Mouse (Mus musculus) MEL (cell line): ENCODE data around the gene Adamtsl1.

Experiments
- CHD2 ChIP-seq: IDR thresholded peaks from 2 replicates; pipeline ENCODE4 v1.6.1; 2011; ENCODE audit warnings: low read length, improper control_type of control experiment
- EP300 ChIP-seq, 2 experiments: IDR thresholded peaks; 2 replicates each; pipeline ENCODE4 v1.6.1; 2011; ENCODE audit warnings: improper control_type of control experiment in 2 of 2, low read length in 2 of 2, low read depth in 1 of 2, mild to moderate bottlenecking in 1 of 2
- HCFC1 ChIP-seq: IDR thresholded peaks from 2 replicates; pipeline ENCODE4 v1.6.1; 2012; ENCODE audit warnings: low read depth, mild to moderate bottlenecking, inconsistent platforms, low read length, improper control_type of control experiment, moderate library complexity

- TF ChIP-seq EP300 (IDR thresholded peaks at IDR 0.05; ENCODE audit: low read depth in 1 of 2, low read length in 2 of 2) = no peak
- TF ChIP-seq HCFC1 = no peak
- TF ChIP-seq CHD2 = no peak
Observed at GRCm38 (mm10) chr4:85819921-85820320, 305.9 kb downstream of the Adamtsl1 start.
